Mouse (Mus musculus) ES-Bruce4 (cell line): ENCODE data around the gene Atp8b5.

Experiments used
- CTCF ChIP-seq: IDR thresholded peaks from one replicate; pipeline ENCODE4 v1.8.1; 2011; ENCODE audit warnings: low read depth, low read length
- EP300 ChIP-seq: IDR thresholded peaks from 2 replicates; pipeline ENCODE4 v1.6.1; 2011; ENCODE audit warnings: low read depth, low read length; ENCODE audit not compliant: insufficient read depth
- POLR2A ChIP-seq: IDR thresholded peaks from one replicate; pipeline ENCODE4 v1.8.1; 2011; ENCODE audit warnings: low read length; ENCODE audit not compliant: insufficient read depth

DNA sequence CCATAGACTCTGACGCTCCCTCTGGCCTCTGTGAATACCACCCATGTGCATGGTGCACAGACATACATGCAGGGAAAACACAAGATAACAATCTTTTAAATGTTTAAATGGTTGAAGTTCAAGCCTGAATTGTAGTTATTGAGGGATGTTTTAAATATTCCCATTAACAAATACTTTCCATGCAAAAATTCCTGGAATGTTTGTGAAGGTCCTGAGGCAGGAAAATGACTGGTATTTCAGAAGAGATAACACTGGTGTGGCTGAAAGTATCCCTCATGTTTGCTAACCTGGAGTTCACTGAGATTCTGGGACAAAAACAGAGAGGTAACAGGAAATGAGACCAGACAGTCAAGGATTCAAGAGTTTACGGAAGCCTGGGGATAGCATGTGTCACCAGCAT is 122.4 kb downstream of the Atp8b5 start:
- TF ChIP-seq EP300, result no peak
- no peak for TF ChIP-seq CTCF
- TF ChIP-seq POLR2A, result no peak
